Mouse (Mus musculus) neural tube, embryonic 11.5 days (tissue): ENCODE data around the gene Sh3rf1. TPM values are rescaled to one million over a fixed set of nuclear protein-coding genes. Genes with fewer than 3 reads are reported as not detected.

Experiments used
- ATAC-seq: fragments of 200-750 bp; cut with Nextera tagmentation; 2 replicates; pipeline ENCODE4 v1.8.0; 2017; ENCODE audit warnings: moderate number of reproducible peaks, mild to moderate bottlenecking, moderate TSS enrichment, moderate library complexity; ENCODE audit not compliant: insufficient read depth, low FRiP score, low TSS enrichment
- DNase-seq: peaks from one replicate; pipeline ENCODE4 v3.0.0-alpha.2; 2015; ENCODE audit warnings: low spot score
- H3K27ac ChIP-seq: fragments of 300-500 bp; sonication (generic); 2 replicates; pipeline ENCODE4 v1.5.1; 2014; ENCODE audit warnings: low read depth, mild to moderate bottlenecking, low read length
- H3K27me3 ChIP-seq: fragments of 300-500 bp; sonication (generic); 2 replicates; pipeline ENCODE4 v1.6.1; 2014; ENCODE audit warnings: mild to moderate bottlenecking, low read length, mixed read lengths; ENCODE audit not compliant: control insufficient read depth, insufficient read depth
- H3K36me3 ChIP-seq: fragments of 300-500 bp; sonication (generic); 2 replicates; pipeline ENCODE4 v1.6.1; 2014; ENCODE audit warnings: mild to moderate bottlenecking, low read length, moderate library complexity, mixed read lengths; ENCODE audit not compliant: control insufficient read depth, insufficient read depth
- H3K4me1 ChIP-seq: fragments of 300-500 bp; sonication (generic); 2 replicates; pipeline ENCODE4 v1.6.1; 2014; ENCODE audit warnings: low read length, mixed read lengths; ENCODE audit not compliant: control insufficient read depth, insufficient read depth
- H3K4me2 ChIP-seq: fragments of 300-500 bp; sonication (generic); 2 replicates; pipeline ENCODE4 v1.6.1; 2014; ENCODE audit warnings: low read depth, mild to moderate bottlenecking, moderate library complexity
- H3K4me3 ChIP-seq: fragments of 300-500 bp; sonication (generic); 2 replicates; pipeline ENCODE4 v1.5.1; 2014; ENCODE audit warnings: low read depth, low read length
- H3K9ac ChIP-seq: fragments of 300-500 bp; sonication (generic); 2 replicates; pipeline ENCODE4 v1.6.1; 2014; ENCODE audit warnings: mild to moderate bottlenecking, low read length
- H3K9me3 ChIP-seq: fragments of 300-500 bp; sonication (generic); 2 replicates; pipeline ENCODE4 v1.6.1; 2016; ENCODE audit warnings: low read length; ENCODE audit not compliant: control insufficient read depth
- WGBS: fragments of 180-500 bp; shearing (Covaris S2); extraction: QIAGEN DNeasy Blood & Tissue Kit; methylation state at CpG from one replicate; pipeline ENCODE4 v1.1.7; 2014; 5-methylcytosine and 5-hydroxymethylcytosine counted together
- polyA plus RNA-seq: library from polyadenylated mRNA; unstranded; fragments of >200 nt; fragmentation: Nextera tagmentation; extraction: Ambion mirVana; gene quantifications from 2 replicates; pipeline ENCODE4 v1.2.1, GENCODE M21; 2014

The Sh3rf1 gene
- polyA plus RNA-seq, 1 experiment from 2014 or later = 22.9 TPM

GRCm38 (mm10) chr8:61194306-61194925 lies 29.3 kb upstream of the Sh3rf1 start:
- no peak overlapping the region for H3K27ac ChIP-seq
- WGBS = 88% methylated on average over 5 of the region's 5 CpGs
- H3K4me1 ChIP-seq = no peaks in the 10 kb centered on the region
- ATAC-seq (no peak), DNase-seq (no peak)
- no peak overlapping the region for H3K4me2 ChIP-seq
- H3K9me3 ChIP-seq = no peaks in the 10 kb centered on the region
- no peaks in the 10 kb centered on the region for H3K36me3 ChIP-seq
- no peaks in the 10 kb centered on the region for H3K27me3 ChIP-seq
- H3K4me3 ChIP-seq = no peak overlapping the region
- H3K9ac ChIP-seq = no peak overlapping the region

GRCm38 (mm10) chr8:61200254-61200887 lies 23.3 kb upstream of the Sh3rf1 start:
- Histone ChIP-seq H3K36me3 (no peaks in the 10 kb centered on the region), H3K9ac (no peak overlapping the region), H3K27ac (no peak overlapping the region), H3K4me2 (no peak overlapping the region), H3K27me3 (no peaks in the 10 kb centered on the region), H3K9me3 (no peaks in the 10 kb centered on the region), H3K4me1 (no peaks in the 10 kb centered on the region), H3K4me3 (no peak overlapping the region)
- ATAC-seq = no peak
- 83% methylated on average over 6 of the region's 6 CpGs for WGBS
- DNase-seq = no peak

GRCm38 (mm10) chr8:61203035-61203826 lies 20.4 kb upstream of the Sh3rf1 start:
- no peaks in the 10 kb centered on the region for H3K9me3 ChIP-seq
- no peaks in the 10 kb centered on the region for H3K4me1 ChIP-seq
- DNase-seq (no peak), ATAC-seq (no peak)
- no peak overlapping the region for H3K9ac ChIP-seq
- H3K4me2 ChIP-seq = no peak overlapping the region
- no peaks in the 10 kb centered on the region for H3K36me3 ChIP-seq
- WGBS = 88% methylated on average over 5 of the region's 5 CpGs
- no peak overlapping the region for H3K27ac ChIP-seq
- no peaks in the 10 kb centered on the region for H3K27me3 ChIP-seq
- no peak overlapping the region for H3K4me3 ChIP-seq

GRCm38 (mm10) chr8:61206876-61207275 lies 16.8 kb upstream of the Sh3rf1 start:
- ATAC-seq (no peak), DNase-seq (no peak)
- no peak overlapping the region for H3K27ac ChIP-seq
- no peaks in the 10 kb centered on the region for H3K36me3 ChIP-seq
- no peak overlapping the region for H3K9ac ChIP-seq
- no peaks in the 10 kb centered on the region for H3K4me1 ChIP-seq
- no peaks in the 10 kb centered on the region for H3K27me3 ChIP-seq
- H3K9me3 ChIP-seq = no peaks in the 10 kb centered on the region
- H3K4me2 ChIP-seq = no peak overlapping the region
- 86% methylated on average over 2 of the region's 2 CpGs for WGBS
- H3K4me3 ChIP-seq = no peak overlapping the region

- H3K4me1 ChIP-seq = no peaks in the 10 kb centered on the region
- H3K9me3 ChIP-seq = no peaks in the 10 kb centered on the region
- ATAC-seq = no peak
- no peaks in the 10 kb centered on the region for H3K36me3 ChIP-seq
- no peak overlapping the region for H3K4me2 ChIP-seq
- WGBS = 75% methylated on average over 4 of the region's 4 CpGs
- DNase-seq = no peak
- H3K9ac ChIP-seq = no peak overlapping the region
- no peak overlapping the region for H3K4me3 ChIP-seq
- no peaks in the 10 kb centered on the region for H3K27me3 ChIP-seq
- H3K27ac ChIP-seq = no peak overlapping the region
Observed at GRCm38 (mm10) chr8:61207636-61208035, 16.0 kb upstream of the Sh3rf1 start.

DNA sequence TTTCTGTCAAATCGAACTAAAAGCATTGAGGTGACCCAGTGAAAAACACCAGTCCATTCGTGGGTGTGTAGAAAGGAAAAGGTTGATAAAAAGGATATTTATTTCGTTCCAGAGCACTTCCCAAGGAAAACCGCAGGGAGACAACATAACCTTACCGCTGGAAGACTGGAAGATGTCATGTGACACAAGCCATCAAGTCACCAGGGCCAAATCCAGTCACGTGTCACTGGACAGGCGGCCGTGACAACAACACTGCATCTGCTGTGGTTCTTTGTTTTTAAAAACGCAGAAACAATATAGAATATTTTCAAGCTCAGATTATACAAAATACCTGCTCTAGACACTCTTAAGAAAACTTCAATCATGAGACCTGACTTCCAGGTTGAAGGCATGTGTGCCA lies 15.0 kb upstream of the Sh3rf1 start:
- Histone ChIP-seq H3K27me3 (no peaks in the 10 kb centered on the region), H3K4me2 (no peak overlapping the region), H3K9me3 (no peaks in the 10 kb centered on the region), H3K4me3 (no peak overlapping the region), H3K9ac (no peak overlapping the region), H3K27ac (no peak overlapping the region), H3K36me3 (no peaks in the 10 kb centered on the region), H3K4me1 (no peaks in the 10 kb centered on the region)
- WGBS = 88% methylated on average over 9 of the region's 9 CpGs
- ATAC-seq (no peak), DNase-seq (no peak)

- Histone ChIP-seq H3K9ac (no peak overlapping the region), H3K9me3 (no peaks in the 10 kb centered on the region), H3K4me2 (no peak overlapping the region), H3K36me3 (no peaks in the 10 kb centered on the region), H3K4me1 (no peaks in the 10 kb centered on the region), H3K4me3 (no peak overlapping the region), H3K27me3 (no peaks in the 10 kb centered on the region), H3K27ac (no peak overlapping the region)
- ATAC-seq = no peak
- 84% methylated on average over 8 of the region's 8 CpGs for WGBS
- no peak for DNase-seq
Observed at GRCm38 (mm10) chr8:61210836-61211235, 12.8 kb upstream of the Sh3rf1 start.

DNA sequence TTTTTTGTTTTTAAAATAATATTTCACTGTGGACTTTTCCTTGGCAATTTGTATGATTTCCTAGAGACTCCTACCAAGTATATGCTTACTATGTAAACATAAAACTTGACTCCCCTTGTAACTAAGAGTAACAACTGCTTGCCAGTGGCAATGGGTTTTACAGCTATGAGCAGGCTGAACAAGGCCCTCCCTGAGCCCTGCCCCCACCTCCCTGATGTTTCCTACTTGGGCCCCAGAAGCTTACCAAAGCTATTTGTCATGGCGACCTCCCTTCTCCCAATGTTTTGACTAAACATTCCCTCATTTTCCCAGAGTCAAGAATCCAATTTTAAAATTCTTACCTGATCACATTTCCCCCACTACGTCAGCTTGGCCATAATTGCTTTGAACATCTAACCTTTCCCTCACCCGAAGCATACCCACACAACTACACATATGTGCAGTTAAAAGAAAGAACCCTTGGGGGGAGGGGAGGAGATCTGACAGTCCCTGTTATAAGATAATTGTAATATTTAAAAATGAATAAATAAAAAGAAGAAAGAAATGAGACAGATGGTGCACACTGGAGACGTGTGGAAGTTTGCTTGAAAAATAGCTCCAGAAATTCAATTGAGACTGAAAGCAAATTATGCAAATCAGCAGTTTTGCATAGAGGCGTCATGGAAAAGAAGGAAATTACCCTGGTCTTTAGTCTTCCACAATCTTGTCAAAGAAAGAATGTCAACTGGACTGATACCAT lies 8.4 kb upstream of the Sh3rf1 start:
- H3K27me3 ChIP-seq = no peaks in the 10 kb centered on the region
- no peaks in the 10 kb centered on the region for H3K9me3 ChIP-seq
- no peak overlapping the region for H3K9ac ChIP-seq
- WGBS = 49% methylated on average over 5 of the region's 5 CpGs
- no peak overlapping the region for H3K4me3 ChIP-seq
- ATAC-seq (no peak), DNase-seq (no peak)
- no peaks in the 10 kb centered on the region for H3K36me3 ChIP-seq
- H3K4me2 ChIP-seq = no peak overlapping the region
- H3K27ac ChIP-seq = no peak overlapping the region
- H3K4me1 ChIP-seq = no peaks in the 10 kb centered on the region
